Mouse (Mus musculus): ENCODE data around the gene Ltbp1. TPM values are rescaled to one million over a fixed set of nuclear protein-coding genes. Genes with fewer than 3 reads are reported as not detected.

The Ltbp1 gene
- polyA plus RNA-seq, 1 experiment from 2014 or later: 29.8 TPM

GRCm38 (mm10) chr17:75186732-75187509 lies 181.6 kb downstream of the Ltbp1 start:
- no peaks in the 10 kb centered on the region for H3K27me3 ChIP-seq (replicated peaks; ENCODE audit: control insufficient read depth, insufficient read depth, low read length)
- DNase-seq (ENCODE audit: low spot score): no peak
- peaks cover 8% of the 10 kb centered on the region for H3K4me1 ChIP-seq (replicated peaks; ENCODE audit: control insufficient read depth, insufficient read depth, low read length)
- no peaks in the 10 kb centered on the region for H3K9me3 ChIP-seq (ENCODE audit: control insufficient read depth, low read length)
- 87% methylated on average over 8 of the region's 8 CpGs for WGBS
- no peak overlapping the region for H3K9ac ChIP-seq (ENCODE audit: low read length)
- H3K36me3 ChIP-seq (ENCODE audit: control insufficient read depth, insufficient read depth, low read length): no peaks in the 10 kb centered on the region
- ATAC-seq (replicated peaks; ENCODE audit: low FRiP score, low TSS enrichment, low read depth): no peak
- H3K4me3 ChIP-seq (ENCODE audit: low read depth, low read length): no peak overlapping the region
- H3K27ac ChIP-seq (ENCODE audit: low read depth): no peak overlapping the region
- no peak overlapping the region for H3K4me2 ChIP-seq (ENCODE audit: low read length)

- ATAC-seq (replicated peaks; ENCODE audit: low FRiP score, low TSS enrichment, low read depth) (no peak), DNase-seq (ENCODE audit: low spot score) (no peak)
- Histone ChIP-seq H3K4me1 (replicated peaks; ENCODE audit: control insufficient read depth, insufficient read depth, low read length) (no peaks in the 10 kb centered on the region), H3K4me2 (ENCODE audit: low read length) (no peak overlapping the region), H3K36me3 (ENCODE audit: control insufficient read depth, insufficient read depth, low read length) (no peaks in the 10 kb centered on the region), H3K27ac (ENCODE audit: low read depth) (no peak overlapping the region), H3K9ac (ENCODE audit: low read length) (no peak overlapping the region), H3K27me3 (replicated peaks; ENCODE audit: control insufficient read depth, insufficient read depth, low read length) (no peaks in the 10 kb centered on the region), H3K9me3 (ENCODE audit: control insufficient read depth, low read length) (no peaks in the 10 kb centered on the region), H3K4me3 (ENCODE audit: low read depth, low read length) (no peak overlapping the region)
- 81% methylated on average over 2 of the region's 2 CpGs for WGBS
Measured at GRCm38 (mm10) chr17:75196952-75197351, 191.6 kb downstream of the Ltbp1 start.

GRCm38 (mm10) chr17:75198767-75199166 lies 193.4 kb downstream of the Ltbp1 start:
- DNase-seq (ENCODE audit: low spot score) (no peak), ATAC-seq (replicated peaks; ENCODE audit: low FRiP score, low TSS enrichment, low read depth) (no peak)
- Histone ChIP-seq H3K27me3 (replicated peaks; ENCODE audit: control insufficient read depth, insufficient read depth, low read length) (no peaks in the 10 kb centered on the region), H3K4me2 (ENCODE audit: low read length) (no peak overlapping the region), H3K36me3 (ENCODE audit: control insufficient read depth, insufficient read depth, low read length) (no peaks in the 10 kb centered on the region), H3K9ac (ENCODE audit: low read length) (no peak overlapping the region), H3K27ac (ENCODE audit: low read depth) (no peak overlapping the region), H3K4me3 (ENCODE audit: low read depth, low read length) (no peak overlapping the region), H3K4me1 (replicated peaks; ENCODE audit: control insufficient read depth, insufficient read depth, low read length) (no peaks in the 10 kb centered on the region), H3K9me3 (ENCODE audit: control insufficient read depth, low read length) (no peaks in the 10 kb centered on the region)
- 78% methylated on average over 2 of the region's 2 CpGs for WGBS

- DNase-seq (ENCODE audit: low spot score) (no peak), ATAC-seq (replicated peaks; ENCODE audit: low FRiP score, low TSS enrichment, low read depth) (no peak)
- Histone ChIP-seq H3K4me2 (ENCODE audit: low read length) (no peak overlapping the region), H3K36me3 (ENCODE audit: control insufficient read depth, insufficient read depth, low read length) (no peaks in the 10 kb centered on the region), H3K4me3 (ENCODE audit: low read depth, low read length) (no peak overlapping the region), H3K9ac (ENCODE audit: low read length) (no peak overlapping the region), H3K4me1 (replicated peaks; ENCODE audit: control insufficient read depth, insufficient read depth, low read length) (no peaks in the 10 kb centered on the region), H3K27ac (ENCODE audit: low read depth) (no peak overlapping the region), H3K27me3 (replicated peaks; ENCODE audit: control insufficient read depth, insufficient read depth, low read length) (no peaks in the 10 kb centered on the region), H3K9me3 (ENCODE audit: control insufficient read depth, low read length) (no peaks in the 10 kb centered on the region)
- 83% methylated on average over 9 of the region's 9 CpGs for WGBS
Measured at GRCm38 (mm10) chr17:75199694-75200093, 194.3 kb downstream of the Ltbp1 start.

- Histone ChIP-seq H3K9me3 (ENCODE audit: control insufficient read depth, low read length) (no peaks in the 10 kb centered on the region), H3K27me3 (replicated peaks; ENCODE audit: control insufficient read depth, insufficient read depth, low read length) (no peaks in the 10 kb centered on the region), H3K27ac (ENCODE audit: low read depth) (no peak overlapping the region), H3K4me3 (ENCODE audit: low read depth, low read length) (no peak overlapping the region), H3K4me2 (ENCODE audit: low read length) (no peak overlapping the region), H3K9ac (ENCODE audit: low read length) (no peak overlapping the region), H3K4me1 (replicated peaks; ENCODE audit: control insufficient read depth, insufficient read depth, low read length) (no peaks in the 10 kb centered on the region; the same call in 1 of the 2 replicates), H3K36me3 (ENCODE audit: control insufficient read depth, insufficient read depth, low read length) (no peaks in the 10 kb centered on the region)
- DNase-seq (ENCODE audit: low spot score): no peak
- WGBS: 86% methylated on average over 3 of the region's 3 CpGs
- no peak for ATAC-seq (replicated peaks; ENCODE audit: low FRiP score, low TSS enrichment, low read depth)
Measured at GRCm38 (mm10) chr17:75202314-75202713, 196.9 kb downstream of the Ltbp1 start.

- Histone ChIP-seq H3K4me3 (ENCODE audit: low read depth, low read length) (no peak overlapping the region), H3K4me2 (ENCODE audit: low read length) (no peak overlapping the region), H3K27me3 (replicated peaks; ENCODE audit: control insufficient read depth, insufficient read depth, low read length) (no peaks in the 10 kb centered on the region), H3K4me1 (replicated peaks; ENCODE audit: control insufficient read depth, insufficient read depth, low read length) (no peaks in the 10 kb centered on the region; the same call in 1 of the 2 replicates), H3K9ac (ENCODE audit: low read length) (no peak overlapping the region), H3K27ac (ENCODE audit: low read depth) (no peak overlapping the region), H3K9me3 (ENCODE audit: control insufficient read depth, low read length) (no peaks in the 10 kb centered on the region), H3K36me3 (ENCODE audit: control insufficient read depth, insufficient read depth, low read length) (no peaks in the 10 kb centered on the region)
- DNase-seq (ENCODE audit: low spot score) (no peak), ATAC-seq (replicated peaks; ENCODE audit: low FRiP score, low TSS enrichment, low read depth) (no peak)
- WGBS: 93% methylated on average over 1 of the region's 1 CpGs
Measured at GRCm38 (mm10) chr17:75204065-75204464, 198.7 kb downstream of the Ltbp1 start.

GRCm38 (mm10) chr17:75206281-75206680 lies 200.9 kb downstream of the Ltbp1 start:
- no peaks in the 10 kb centered on the region for H3K27me3 ChIP-seq (replicated peaks; ENCODE audit: control insufficient read depth, insufficient read depth, low read length)
- no peaks in the 10 kb centered on the region for H3K9me3 ChIP-seq (ENCODE audit: control insufficient read depth, low read length)
- no peak overlapping the region for H3K27ac ChIP-seq (ENCODE audit: low read depth)
- H3K9ac ChIP-seq (ENCODE audit: low read length): no peak overlapping the region
- 47% methylated on average over 3 of the region's 3 CpGs for WGBS
- no peak for DNase-seq (ENCODE audit: low spot score)
- no peaks in the 10 kb centered on the region; the same call in 1 of the 2 replicates for H3K4me1 ChIP-seq (replicated peaks; ENCODE audit: control insufficient read depth, insufficient read depth, low read length)
- no peak overlapping the region for H3K4me3 ChIP-seq (ENCODE audit: low read depth, low read length)
- no peak for ATAC-seq (replicated peaks; ENCODE audit: low FRiP score, low TSS enrichment, low read depth)
- H3K36me3 ChIP-seq (ENCODE audit: control insufficient read depth, insufficient read depth, low read length): no peaks in the 10 kb centered on the region
- H3K4me2 ChIP-seq (ENCODE audit: low read length): no peak overlapping the region

GRCm38 (mm10) chr17:75208164-75208698 lies 202.9 kb downstream of the Ltbp1 start:
- H3K9ac ChIP-seq (ENCODE audit: low read length): no peak overlapping the region
- H3K9me3 ChIP-seq (ENCODE audit: control insufficient read depth, low read length): no peaks in the 10 kb centered on the region
- H3K4me2 ChIP-seq (ENCODE audit: low read length): no peak overlapping the region
- 33% methylated on average over 7 of the region's 7 CpGs for WGBS
- no peak overlapping the region for H3K4me3 ChIP-seq (ENCODE audit: low read depth, low read length)
- DNase-seq (ENCODE audit: low spot score): no peak
- H3K27me3 ChIP-seq (replicated peaks; ENCODE audit: control insufficient read depth, insufficient read depth, low read length): no peaks in the 10 kb centered on the region
- H3K4me1 ChIP-seq (replicated peaks; ENCODE audit: control insufficient read depth, insufficient read depth, low read length): no peaks in the 10 kb centered on the region; the same call in 1 of the 2 replicates
- ATAC-seq (replicated peaks; ENCODE audit: low FRiP score, low TSS enrichment, low read depth): peak; percentile 66; the same call in 1 of the 2 replicates
- no peaks in the 10 kb centered on the region for H3K36me3 ChIP-seq (ENCODE audit: control insufficient read depth, insufficient read depth, low read length)
- H3K27ac ChIP-seq (ENCODE audit: low read depth): no peak overlapping the region

GRCm38 (mm10) chr17:75210526-75210925 lies 205.2 kb downstream of the Ltbp1 start:
- Histone ChIP-seq H3K4me1 (replicated peaks; ENCODE audit: control insufficient read depth, insufficient read depth, low read length) (no peaks in the 10 kb centered on the region; the same call in 1 of the 2 replicates), H3K27me3 (replicated peaks; ENCODE audit: control insufficient read depth, insufficient read depth, low read length) (no peaks in the 10 kb centered on the region), H3K4me3 (ENCODE audit: low read depth, low read length) (no peak overlapping the region), H3K27ac (ENCODE audit: low read depth) (no peak overlapping the region), H3K9me3 (ENCODE audit: control insufficient read depth, low read length) (no peaks in the 10 kb centered on the region), H3K4me2 (ENCODE audit: low read length) (no peak overlapping the region), H3K9ac (ENCODE audit: low read length) (no peak overlapping the region), H3K36me3 (ENCODE audit: control insufficient read depth, insufficient read depth, low read length) (no peaks in the 10 kb centered on the region)
- ATAC-seq (replicated peaks; ENCODE audit: low FRiP score, low TSS enrichment, low read depth): no peak
- no peak for DNase-seq (ENCODE audit: low spot score)
- 92% methylated on average over 4 of the region's 4 CpGs for WGBS

Measured in intestine, embryonic 14.5 days (tissue).